ENCODE assay signal across 8 mouse cellular contexts in the genomic region with DNA sequence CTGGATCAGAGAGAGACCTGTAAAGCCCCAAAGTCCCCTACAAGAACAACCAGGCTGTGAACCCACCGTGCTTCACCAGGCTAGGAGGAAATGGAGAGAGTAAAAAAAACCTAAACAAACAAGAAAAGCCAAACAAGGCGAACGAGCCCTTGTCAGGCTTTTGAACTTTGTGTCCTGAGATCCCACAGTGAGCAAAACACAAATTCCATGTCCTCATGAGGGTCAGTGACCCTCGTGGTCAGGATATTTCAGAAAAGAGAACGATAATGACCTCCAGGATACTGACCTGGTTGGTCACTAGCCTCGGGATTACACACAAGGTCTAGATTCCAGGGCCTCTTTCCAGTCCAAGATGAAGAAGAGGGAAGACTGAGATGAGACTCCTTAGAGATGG. TPM values are rescaled to one million over a fixed set of nuclear protein-coding genes. Genes with fewer than 3 reads are reported as not detected.
DNase-seq lines count a peak whose midpoint lies in the region; ATAC-seq and TF ChIP-seq lines count a peak whose summit lies in the region.

No protein-coding gene starts in this region.

- H3K27ac ChIP-seq in cerebellum, adult 2 months (ENCODE audit: insufficient read depth, low read length): no peak overlapping the region
- no peak overlapping the region for H3K27ac ChIP-seq in limb, embryonic 15.5 days
- H3K27ac ChIP-seq in stomach, postnatal 0 days (replicated peaks): no peak overlapping the region

- no peaks in the 10 kb centered on the region for H3K4me1 ChIP-seq in cerebellum, adult 2 months (ENCODE audit: control insufficient read depth, insufficient read depth, low read length)
- peaks cover 3% of the 10 kb centered on the region; the same call in 1 of the 2 replicates for H3K4me1 ChIP-seq in limb, embryonic 15.5 days
- H3K4me1 ChIP-seq in stomach, postnatal 0 days (replicated peaks; ENCODE audit: control insufficient read depth, insufficient read depth): 0 out of 2 replicates have a peak, but pooled peaks cover 3% of the 10 kb centered on the region

- no peak overlapping the region for H3K4me3 ChIP-seq in cerebellum, adult 2 months (replicated peaks; ENCODE audit: insufficient read depth, low read depth, low read length)
- peak overlapping the region; percentile 70 for H3K4me3 ChIP-seq in limb, embryonic 15.5 days
- H3K4me3 ChIP-seq in stomach, postnatal 0 days (ENCODE audit: low read depth, low read length): peak overlapping the region; percentile 73

- H3K36me3 ChIP-seq in limb, embryonic 15.5 days: no peaks in the 10 kb centered on the region
- no peaks in the 10 kb centered on the region for H3K36me3 ChIP-seq in stomach, postnatal 0 days (ENCODE audit: control insufficient read depth, insufficient read depth, low read length)

- TF ChIP-seq CTCF in cerebellum, adult 2 months (IDR thresholded peaks at IDR 0.05; ENCODE audit: borderline replicate concordance, insufficient read depth, low read depth, low read length): no peak
- TF ChIP-seq CTCF in stomach, postnatal 0 days (IDR thresholded peaks at IDR 0.05; ENCODE audit: low read depth): no peak

- ATAC-seq in cerebellum, adult (ENCODE audit: insufficient number of reproducible peaks, low FRiP score, low TSS enrichment): peak; percentile 16; the same call in 1 of the 2 replicates
- ATAC-seq in limb, embryonic 15.5 days (ENCODE audit: insufficient number of reproducible peaks, low FRiP score, low TSS enrichment, low read depth): no peak
- ATAC-seq in stomach, postnatal 0 days (ENCODE audit: low FRiP score, low TSS enrichment): no peak

- TF ChIP-seq POLR2A in cerebellum, adult 2 months (IDR thresholded peaks at IDR 0.05; ENCODE audit: borderline replicate concordance, insufficient read depth, low read length): no peak

- no peaks in the 10 kb centered on the region for H3K27me3 ChIP-seq in cerebellum, adult 2 months (ENCODE audit: control insufficient read depth, insufficient read depth, low read length)
- H3K27me3 ChIP-seq in limb, embryonic 15.5 days: no peaks in the 10 kb centered on the region
- no peaks in the 10 kb centered on the region for H3K27me3 ChIP-seq in stomach, postnatal 0 days (ENCODE audit: control insufficient read depth, insufficient read depth, low read length)

- 55% methylated on average over 6 of the region's 6 CpGs for WGBS in cerebellum, adult 2 months
- 47% methylated on average over 6 of the region's 6 CpGs for WGBS in limb, embryonic 15.5 days
- WGBS in stomach, postnatal 0 days: 38% methylated on average over 6 of the region's 6 CpGs

- H3K9ac ChIP-seq in limb, embryonic 15.5 days: peak overlapping the region; percentile 56; the same call in 1 of the 2 replicates
- H3K9ac ChIP-seq in stomach, postnatal 0 days (ENCODE audit: low read length): peak overlapping the region; percentile 79; the same call in 1 of the 2 replicates

- DNase-seq in cerebellum, adult 2 months: no peak
- DNase-seq in retina, embryonic 14.5 days (ENCODE audit: low spot score): peak; percentile 14
- DNase-seq in retina, postnatal 1 day: no peak
- DNase-seq in stomach, postnatal 0 days (ENCODE audit: low spot score): no peak
- no peak for DNase-seq in c-Kit-positive CD71-positive TER-119-positive erythroid progenitor cells, embryonic 14.5 days (ENCODE audit: low spot score)
- DNase-seq in natural killer cell, adult 2 months (ENCODE audit: low spot score in 2 of 2): no peak

- TF ChIP-seq EP300 in stomach, postnatal 0 days (optimal IDR thresholded peaks at IDR 0.05): no peak

- H3K4me2 ChIP-seq in limb, embryonic 15.5 days: peak overlapping the region; percentile 80
- peak overlapping the region; percentile 91 for H3K4me2 ChIP-seq in stomach, postnatal 0 days (replicated peaks; ENCODE audit: low read depth)

- H3K9me3 ChIP-seq in limb, embryonic 15.5 days: no peaks in the 10 kb centered on the region
- no peaks in the 10 kb centered on the region for H3K9me3 ChIP-seq in stomach, postnatal 0 days (ENCODE audit: control insufficient read depth, low read length)

RNA-seq across cellular contexts. Expression of gene Rwdd3, which starts 0.4 kb away (rescaled TPM):
- 5.2 and 5.4 TPM in 2 replicates for polyA plus RNA-seq in cerebellum, adult 2 months (2012; rRNA removed)
- polyA plus RNA-seq in limb, embryonic 15.5 days (2015; fragmentation: Nextera tagmentation; extraction: Ambion mirVana): 5.3 and 5.9 TPM in 2 replicates
- 7.1 and 8.7 TPM in 2 replicates for polyA plus RNA-seq in stomach, postnatal 0 days (2015; fragmentation: Nextera tagmentation; extraction: Ambion mirVana)
